Mouse (Mus musculus) liver, postnatal 0 days (tissue): ENCODE data around the gene Fggy.

Experiments used
- CTCF ChIP-seq: sonication (generic); IDR thresholded peaks from 2 replicates; pipeline ENCODE4 v1.5.1; 2016; ENCODE audit warnings: antibody characterized with exemption, low read depth
- EP300 ChIP-seq: IDR thresholded peaks from 2 replicates; pipeline ENCODE4 v1.6.1; 2016; ENCODE audit warnings: antibody characterized with exemption, low read depth, mild to moderate bottlenecking

- TF ChIP-seq EP300 (no peak), CTCF (no peak)
Observed at GRCm38 (mm10) chr4:95852257-95852656, 294.9 kb downstream of the Fggy start.
